In genomic region chr7:26088578-26088977, GRCm38 (mm10) we compare ENCODE assay signal across 22 mouse cellular contexts. TPM values are rescaled to one million over a fixed set of nuclear protein-coding genes. Genes with fewer than 3 reads are reported as not detected.
DNase-seq lines count a peak whose midpoint lies in the region; ATAC-seq and TF ChIP-seq lines count a peak whose summit lies in the region.
"Not testable (repeated sequence)": the region's sequence is repeated elsewhere in the genome, so short reads cannot be mapped to it uniquely, and the experiment has no call there.
"Had no signal": no experiment of that assay in that cellular context is flagged by ENCODE, and none has a peak within 500 bp of the region (broad histone marks: within the 10 kb centered on the region; RNA-seq: fewer than 3 reads in every experiment).

No protein-coding gene starts in this region.

- not testable (repeated sequence) for DNase-seq in MEL (ENCODE audit: low read depth, low spot score); layer of hippocampus, adult 2 months (ENCODE audit: low spot score in 2 of 2); liver, postnatal 0 days
- peak; percentile 4 for DNase-seq in gonadal fat pad, adult 2 months (ENCODE audit: low read depth)
- peak; percentile 3 for DNase-seq in kidney, adult 18-20 months

- H3K4me3 ChIP-seq in MEL (ENCODE audit: control insufficient read depth in 1 of 2, insufficient read depth in 1 of 2, low read depth in 2 of 2, low read length in 2 of 2); layer of hippocampus, adult 2 months; liver, postnatal 0 days (ENCODE audit: low read depth, low read length): not testable (repeated sequence)

- not testable (repeated sequence) for H3K9ac ChIP-seq in MEL (ENCODE audit: control insufficient read depth, low read depth, low read length, poor library complexity, severe bottlenecking); liver, postnatal 0 days (replicated peaks)

- H3K27ac ChIP-seq in MEL (ENCODE audit: control insufficient read depth, low read depth, low read length); layer of hippocampus, adult 2 months; liver, postnatal 0 days (ENCODE audit: low read depth): not testable (repeated sequence)

- ATAC-seq in liver, postnatal 0 days, result peak; percentile 72
- 0 out of 2 replicates have a peak, but pooled peaks have one; percentile 39 for ATAC-seq in neutrophil, adult 5-6 weeks (ENCODE audit: extremely low read depth, insufficient number of reproducible peaks, low FRiP score, poor library complexity, severe bottlenecking)

- peak in 2 of 3 experiments; percentile 14 to 34; a peak in 4 of 6 replicates for TF ChIP-seq CTCF in MEL (IDR thresholded peaks at IDR 0.05 in 2 of 3, conservative IDR thresholded peaks at IDR 0.05 in 1 of 3; ENCODE audit: control insufficient read depth in 1 of 3, insufficient read depth in 1 of 3, low read depth in 2 of 3, low read length in 3 of 3, poor library complexity in 1 of 3, severe bottlenecking in 1 of 3)
- 0 out of 2 replicates have a peak, but pooled peaks have one; percentile 7 for TF ChIP-seq CTCF in layer of hippocampus, adult 2 months (conservative IDR thresholded peaks at IDR 0.05)
- peak; percentile 65 for TF ChIP-seq CTCF in liver, postnatal 0 days (IDR thresholded peaks at IDR 0.05; ENCODE audit: low read depth)

- not testable (repeated sequence) for H3K9me3 ChIP-seq in MEL (replicated peaks; ENCODE audit: insufficient read depth, low read length); liver, postnatal 0 days (ENCODE audit: low read length)

- H3K4me2 ChIP-seq in liver, postnatal 0 days (ENCODE audit: low read depth, low read length), result not testable (repeated sequence)

- not testable (repeated sequence) for H3K27me3 ChIP-seq in MEL (ENCODE audit: control insufficient read depth in 1 of 2, insufficient read depth in 2 of 2, low read length in 2 of 2); liver, postnatal 0 days (ENCODE audit: insufficient read depth, low read length)

- TF ChIP-seq EP300 in MEL (IDR thresholded peaks at IDR 0.05; ENCODE audit: low read depth in 1 of 2, low read length in 2 of 2); liver, postnatal 0 days (IDR thresholded peaks at IDR 0.05; ENCODE audit: low read depth): not testable (repeated sequence)

- H3K4me1 ChIP-seq in MEL (ENCODE audit: control insufficient read depth in 1 of 2, insufficient read depth in 2 of 2, low read length in 2 of 2); liver, postnatal 0 days (ENCODE audit: insufficient read depth): not testable (repeated sequence)

- not testable (repeated sequence) for TF ChIP-seq POLR2A in MEL (IDR thresholded peaks at IDR 0.05; ENCODE audit: control insufficient read depth in 1 of 2, insufficient read depth in 1 of 2, low read depth in 1 of 2, low read length in 2 of 2, poor library complexity in 1 of 2)

- H3K79me2 ChIP-seq in MEL (ENCODE audit: control insufficient read depth, insufficient read depth, low read length, poor library complexity), result not testable (repeated sequence)

- not testable (repeated sequence) for TF ChIP-seq RAD21 in MEL (IDR thresholded peaks at IDR 0.05; ENCODE audit: low read depth, low read length)

- H3K36me3 ChIP-seq in MEL (ENCODE audit: control insufficient read depth in 1 of 2, insufficient read depth in 2 of 2, low read length in 2 of 2); liver, postnatal 0 days (replicated peaks; ENCODE audit: insufficient read depth, low read length): not testable (repeated sequence)

TF ChIP-seq in MEL, 35 proteins besides CTCF, POLR2A, EP300 and RAD21:
- 0 out of 2 replicates have a peak, but pooled peaks have one; percentile 14 for TF ChIP-seq SMC3 (IDR thresholded peaks at IDR 0.05; ENCODE audit: low read depth, low read length)

RNA-seq across cellular contexts. Expression of gene Cyp2b13, which starts 27.3 kb away (rescaled TPM):
- total RNA-seq in MEL (2012; rRNA removed), result not detected in 2 replicates
- polyA plus RNA-seq in MEL (2012; ENCODE audit: insufficient read depth in 1 of 2, insufficient read length in 2 of 2, low read depth in 1 of 2, low replicate concordance in 2 of 2, missing spikeins in 1 of 2), result not detected
- 0.10 TPM in 1 of 2 replicates, not detected in the other for polyA plus RNA-seq in gonadal fat pad, adult 2 months (2012; rRNA removed)
- not detected for total RNA-seq in layer of hippocampus, adult 2 months (2021)
- polyA plus RNA-seq in liver, postnatal 0 days (2015; fragmentation: Nextera tagmentation; extraction: Ambion mirVana), result 1.7 TPM in 2 replicates
- total RNA-seq in neutrophil, adult 5-6 weeks (2017), result not detected in 2 replicates
- total RNA-seq: G1E; gastrocnemius, adult 18-20 months; gastrocnemius, postnatal 10 days; gastrocnemius, postnatal 36 days; heart, postnatal 10 days; heart, postnatal 36 days had no signal
- polyA plus RNA-seq: embryonic facial prominence, embryonic 11.5 days; embryonic facial prominence, embryonic 14.5 days; forebrain, embryonic 10.5 days; forebrain, embryonic 13.5 days; forebrain, embryonic 16.5 days; G1E; heart, embryonic 12.5 days; heart, embryonic 15.5 days; hindbrain, embryonic 10.5 days; hindbrain, embryonic 13.5 days; hindbrain, embryonic 16.5 days had no signal

Comparison
In these comparisons a context has a peak if more than half of its experiments do, and no peak if none do; other contexts are left out.
1. CTCF ChIP-seq: peak in every context shown above with its lines; median percentile 65 in liver, postnatal 0 days; 24 in MEL; 7 in layer of hippocampus, adult 2 months.